In the genomic region with DNA sequence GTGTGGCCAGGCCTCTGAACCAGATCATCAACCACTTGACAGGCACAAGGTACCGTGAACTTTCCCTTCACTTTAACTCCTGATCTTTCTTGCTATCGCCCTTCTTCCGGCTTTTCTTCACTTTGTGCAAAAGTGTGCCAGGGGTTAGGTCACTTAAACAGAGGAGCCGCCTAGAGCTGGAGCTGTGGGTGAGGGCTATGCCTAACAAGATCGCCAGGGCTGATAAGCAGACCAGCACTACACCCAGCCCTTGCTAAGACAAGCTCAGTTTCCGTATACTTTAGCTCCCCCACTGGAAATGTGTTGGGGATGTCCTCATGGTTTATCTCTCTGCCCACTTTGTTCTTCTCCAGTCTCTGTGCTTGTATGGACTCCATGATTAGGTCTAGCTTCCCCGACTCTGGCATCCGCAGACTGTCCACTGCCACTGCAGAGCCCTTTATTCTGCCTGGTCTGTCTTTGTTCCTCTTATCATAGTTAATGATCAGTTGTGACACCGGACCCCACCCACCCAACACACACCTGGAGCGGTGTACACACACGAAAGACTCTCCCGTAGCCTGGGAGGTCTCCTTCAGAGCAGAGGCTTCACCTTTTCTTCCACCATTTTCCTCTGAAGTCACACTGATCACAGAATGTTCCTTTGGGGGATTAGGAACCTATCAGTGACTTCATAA, we compare ENCODE assay signal across 15 mouse cellular contexts. TPM values are rescaled to one million over a fixed set of nuclear protein-coding genes. Genes with fewer than 3 reads are reported as not detected.
A peak's percentile ranks its signal among the peaks of the same experiment; 100 is the strongest.
DNase-seq lines count a peak whose midpoint lies in the region; ATAC-seq and TF ChIP-seq lines count a peak whose summit lies in the region.
"Had no signal": no experiment of that assay in that cellular context is flagged by ENCODE, and none has a peak within 500 bp of the region (broad histone marks: within the 10 kb centered on the region; RNA-seq: fewer than 3 reads in every experiment).

No protein-coding gene starts in this region.

- H3K27me3 ChIP-seq in lung, embryonic 15.5 days = no peaks in the 10 kb centered on the region
- no peaks in the 10 kb centered on the region for H3K27me3 ChIP-seq in stomach, postnatal 0 days (ENCODE audit: control insufficient read depth, insufficient read depth, low read length)
- H3K27me3 ChIP-seq: CH12.LX had no signal

- H3K4me1 ChIP-seq in lung, embryonic 15.5 days = peaks cover 31% of the 10 kb centered on the region
- H3K4me1 ChIP-seq in stomach, postnatal 0 days (replicated peaks; ENCODE audit: control insufficient read depth, insufficient read depth) = 0 out of 2 replicates have a peak, but pooled peaks cover under 1% of the 10 kb centered on the region

- H3K9me3 ChIP-seq in lung, embryonic 15.5 days = no peaks in the 10 kb centered on the region
- no peaks in the 10 kb centered on the region for H3K9me3 ChIP-seq in stomach, postnatal 0 days (ENCODE audit: control insufficient read depth, low read length)
- H3K9me3 ChIP-seq: forebrain, embryonic 10.5 days; megakaryocyte, embryonic 14.5 days had no signal

- no peak overlapping the region for H3K27ac ChIP-seq in lung, embryonic 15.5 days
- peak overlapping the region; percentile 92 for H3K27ac ChIP-seq in stomach, postnatal 0 days (replicated peaks)
- H3K27ac ChIP-seq: forebrain, embryonic 10.5 days had no signal

- no peak for TF ChIP-seq CTCF in stomach, postnatal 0 days (IDR thresholded peaks at IDR 0.05; ENCODE audit: low read depth)

- 50% methylated on average over 12 of the region's 12 CpGs for WGBS in lung, embryonic 15.5 days
- WGBS in stomach, postnatal 0 days = 49% methylated on average over 12 of the region's 12 CpGs

- ATAC-seq in lung, embryonic 15.5 days (ENCODE audit: borderline replicate concordance, extremely low read depth, low FRiP score, low TSS enrichment) = peak; percentile 73
- peak; percentile 60 to 61 for ATAC-seq in hematopoietic stem cell, adult 5-6 weeks (replicated peaks in 1 of 2; ENCODE audit: insufficient read depth in 1 of 2, low FRiP score in 2 of 2, low TSS enrichment in 1 of 2, low read depth in 1 of 2, poor library complexity in 2 of 2, severe bottlenecking in 2 of 2)
- ATAC-seq in stomach, postnatal 0 days (ENCODE audit: low FRiP score, low TSS enrichment) = peak; percentile 86

- no peak overlapping the region for H3K4me3 ChIP-seq in lung, embryonic 15.5 days
- H3K4me3 ChIP-seq in stomach, postnatal 0 days (ENCODE audit: low read depth, low read length) = no peak overlapping the region
- H3K4me3 ChIP-seq: forebrain, embryonic 10.5 days; myocyte had no signal

- no peak for TF ChIP-seq EP300 in stomach, postnatal 0 days (optimal IDR thresholded peaks at IDR 0.05)

- no peak for DNase-seq in lung, adult 18-20 months
- DNase-seq in lung, postnatal 10 days = peak; percentile 50
- DNase-seq in stomach, postnatal 0 days (ENCODE audit: low spot score) = peak; percentile 65
- DNase-seq in spleen, adult 12 weeks (ENCODE audit: low spot score) = no peak
- no peak for DNase-seq in gastrocnemius, postnatal 4 days (ENCODE audit: low spot score in 2 of 2)
- DNase-seq in layer of hippocampus, adult 8-10 months (ENCODE audit: low spot score in 2 of 2) = no peak
- DNase-seq: adrenal gland, postnatal 36 days; cerebellum, adult 8-10 months; kidney, postnatal 10 days had no signal

- no peak overlapping the region for H3K4me2 ChIP-seq in lung, embryonic 15.5 days
- peak overlapping the region; percentile 2; the same call in 1 of the 2 replicates for H3K4me2 ChIP-seq in stomach, postnatal 0 days (replicated peaks; ENCODE audit: low read depth)

- H3K36me3 ChIP-seq in lung, embryonic 15.5 days = no peaks in the 10 kb centered on the region
- no peaks in the 10 kb centered on the region for H3K36me3 ChIP-seq in stomach, postnatal 0 days (ENCODE audit: control insufficient read depth, insufficient read depth, low read length)
- H3K36me3 ChIP-seq: forebrain, embryonic 10.5 days had no signal

- no peak overlapping the region for H3K9ac ChIP-seq in lung, embryonic 15.5 days
- H3K9ac ChIP-seq in stomach, postnatal 0 days (ENCODE audit: low read length) = no peak overlapping the region

RNA-seq across cellular contexts. Expression of a gene that starts 43.6 kb away (rescaled TPM):
- polyA plus RNA-seq in lung, embryonic 15.5 days (2015; fragmentation: Nextera tagmentation; extraction: Ambion mirVana) = 33.7 and 33.8 TPM in 2 replicates
- total RNA-seq in hematopoietic stem cell, adult 5-6 weeks (2017) = 90.9 and 91.0 TPM in 2 replicates
- 10.9 and 11.5 TPM in 2 replicates for polyA plus RNA-seq in stomach, postnatal 0 days (2015; fragmentation: Nextera tagmentation; extraction: Ambion mirVana)
- total RNA-seq in gastrocnemius, postnatal 4 days (2021) = 10 to 100 TPM; 11.6 to 13.6 TPM
- 10 to 100 TPM; 23.7 to 25.6 (median 24.3) TPM for total RNA-seq in layer of hippocampus, adult 8-10 months (2022)

Comparison
In these comparisons a context has a peak if more than half of its experiments do, and no peak if none do; other contexts are left out.
1. DNase-seq: peak in lung, postnatal 10 days (single experiment) and stomach, postnatal 0 days (single experiment); none in lung, adult 18-20 months (0 of 2), spleen, adult 12 weeks (single experiment), gastrocnemius, postnatal 4 days (0 of 2) and layer of hippocampus, adult 8-10 months (0 of 2).
2. Peak in every context shown above with its lines, with median percentiles within 50 percentile points of each other: ATAC-seq.